Mouse (Mus musculus) forebrain, postnatal 0 days (tissue): ENCODE measurements around the gene Aqp2. TPM values are rescaled to one million over a fixed set of nuclear protein-coding genes. Genes with fewer than 3 reads are reported as not detected.
A peak's percentile ranks its signal among the peaks of the same experiment; 100 is the strongest.

Experiments used
- ATAC-seq: fragments of 200-750 bp; cut with Nextera tagmentation; 2 replicates; pipeline ENCODE4 v1.8.0; 2017; ENCODE audit warnings: mild to moderate bottlenecking, moderate library complexity
- DNase-seq: peaks from one replicate; pipeline ENCODE4 v3.0.0-alpha.2; 2015
- H3K27ac ChIP-seq: fragments of 300-500 bp; sonication (generic); 2 replicates; pipeline ENCODE4 v1.5.1; 2014; ENCODE audit warnings: low read depth, mild to moderate bottlenecking, antibody characterized with exemption, low read length, moderate library complexity, mixed read lengths
- H3K27me3 ChIP-seq: fragments of 300-500 bp; sonication (generic); 2 replicates; pipeline ENCODE4 v1.6.1; 2014; ENCODE audit warnings: mild to moderate bottlenecking, low read length, mixed read lengths; ENCODE audit not compliant: insufficient read depth
- H3K36me3 ChIP-seq: fragments of 300-500 bp; sonication (generic); 2 replicates; pipeline ENCODE4 v1.6.1; 2014; ENCODE audit warnings: mild to moderate bottlenecking, moderate library complexity; ENCODE audit not compliant: insufficient read depth
- H3K4me1 ChIP-seq: fragments of 300-500 bp; sonication (generic); 2 replicates; pipeline ENCODE4 v1.6.1; 2014; ENCODE audit warnings: antibody characterized with exemption; ENCODE audit not compliant: insufficient read depth
- H3K4me2 ChIP-seq: fragments of 300-500 bp; sonication (generic); 2 replicates; pipeline ENCODE4 v1.6.1; 2014; ENCODE audit warnings: low read depth, mild to moderate bottlenecking, moderate library complexity
- H3K4me3 ChIP-seq: fragments of 300-500 bp; sonication (generic); 2 replicates; pipeline ENCODE4 v1.5.1; 2014; ENCODE audit warnings: low read depth, low read length, mixed read lengths
- H3K9ac ChIP-seq: fragments of 300-500 bp; sonication (generic); 2 replicates; pipeline ENCODE4 v1.6.1; 2014; ENCODE audit warnings: mild to moderate bottlenecking
- H3K9me3 ChIP-seq: fragments of 300-500 bp; sonication (generic); 2 replicates; pipeline ENCODE4 v1.6.1; 2016; ENCODE audit warnings: low read length
- CTCF ChIP-seq: sonication (generic); IDR thresholded peaks from 2 replicates; pipeline ENCODE4 v1.5.1; 2016; ENCODE audit warnings: antibody characterized with exemption, control low read depth, low read depth
- WGBS: fragments of 180-500 bp; shearing (Covaris S2); extraction: QIAGEN DNeasy Blood & Tissue Kit; methylation state at CpG from one replicate; pipeline ENCODE4 v1.1.7; 2014; 5-methylcytosine and 5-hydroxymethylcytosine counted together
- polyA plus RNA-seq: library from polyadenylated mRNA; unstranded; fragments of >200 nt; fragmentation: Nextera tagmentation; extraction: Ambion mirVana; gene quantifications from 2 replicates; pipeline ENCODE4 v1.2.1, GENCODE M21; 2015
- total RNA-seq: library from RNA; depleted of rRNA; stranded (reverse); fragments of >200 nt; gene quantifications from 2 replicates; pipeline ENCODE4 v1.2.3, GENCODE M21; 2014

Gene Aqp2
- total and polyA plus RNA-seq, 2 experiments from 2014 or later, result not detected

DNA sequence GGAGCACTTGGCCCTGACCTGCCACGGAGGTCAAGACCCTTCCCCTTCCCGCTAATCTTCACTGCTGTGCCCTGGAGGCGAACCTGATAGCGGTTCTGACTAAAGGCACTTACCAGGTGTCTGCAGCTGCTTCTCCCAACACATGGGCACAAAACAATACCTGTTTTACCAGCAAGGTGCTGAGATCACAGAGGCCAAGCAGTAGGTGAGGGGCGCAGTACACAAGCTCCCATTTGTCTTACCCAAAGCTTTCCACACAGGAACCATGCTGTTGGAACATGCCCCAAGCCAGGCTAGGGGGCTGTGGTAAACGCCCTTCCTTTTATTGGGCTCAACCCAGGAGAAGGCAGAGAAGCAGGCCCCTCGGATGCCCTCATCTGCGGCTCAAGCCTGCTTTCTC, 18.7 kb downstream of the Aqp2 start:
- no peaks in the 10 kb centered on the region for H3K4me1 ChIP-seq
- H3K4me2 ChIP-seq, result no peak overlapping the region
- no peaks in the 10 kb centered on the region for H3K36me3 ChIP-seq
- WGBS, result 62% methylated on average over 8 of the region's 8 CpGs
- no peak for TF ChIP-seq CTCF
- H3K27me3 ChIP-seq, result peaks cover 23% of the 10 kb centered on the region; the same call in 1 of the 2 replicates
- no peak overlapping the region for H3K4me3 ChIP-seq
- H3K27ac ChIP-seq, result no peak overlapping the region
- no peaks in the 10 kb centered on the region for H3K9me3 ChIP-seq
- DNase-seq (no peak), ATAC-seq (no peak)
- no peak overlapping the region for H3K9ac ChIP-seq

- no peaks in the 10 kb centered on the region for H3K36me3 ChIP-seq
- H3K27me3 ChIP-seq, result peaks cover 12% of the 10 kb centered on the region; the same call in 1 of the 2 replicates
- no peak overlapping the region for H3K4me2 ChIP-seq
- no peak for TF ChIP-seq CTCF
- H3K27ac ChIP-seq, result no peak overlapping the region
- no peaks in the 10 kb centered on the region for H3K4me1 ChIP-seq
- ATAC-seq, result peak; percentile 10; the same call in 1 of the 2 replicates
- H3K9me3 ChIP-seq, result no peaks in the 10 kb centered on the region
- DNase-seq, result no peak
- H3K4me3 ChIP-seq, result no peak overlapping the region
- WGBS, result 55% methylated on average over 17 of the region's 17 CpGs
- no peak overlapping the region for H3K9ac ChIP-seq
Measured at GRCm38 (mm10) chr15:99599245-99600070, 20.6 kb downstream of the Aqp2 start.

GRCm38 (mm10) chr15:99600986-99601822, 22.3 kb downstream of the Aqp2 start, which contains the start of gene Aqp6:
TSS of gene Aqp6 (plus strand) at chr15:99601400.
- 57% methylated on average over 22 of the region's 22 CpGs for WGBS
- Histone ChIP-seq H3K27ac (no peak within 1 kb of the TSS), H3K4me2 (no peak within 1 kb of the TSS), H3K27me3 (no peaks in the 10 kb centered on the region; the same call in 1 of the 2 replicates), H3K4me3 (no peak within 1 kb of the TSS), H3K9me3 (no peaks in the 10 kb centered on the region), H3K9ac (no peak within 1 kb of the TSS), H3K36me3 (no peaks in the 10 kb centered on the region), H3K4me1 (peaks cover 12% of the 10 kb centered on the region; the same call in 1 of the 2 replicates)
- DNase-seq (no peak), ATAC-seq (no peak)
- no peak for TF ChIP-seq CTCF

DNA sequence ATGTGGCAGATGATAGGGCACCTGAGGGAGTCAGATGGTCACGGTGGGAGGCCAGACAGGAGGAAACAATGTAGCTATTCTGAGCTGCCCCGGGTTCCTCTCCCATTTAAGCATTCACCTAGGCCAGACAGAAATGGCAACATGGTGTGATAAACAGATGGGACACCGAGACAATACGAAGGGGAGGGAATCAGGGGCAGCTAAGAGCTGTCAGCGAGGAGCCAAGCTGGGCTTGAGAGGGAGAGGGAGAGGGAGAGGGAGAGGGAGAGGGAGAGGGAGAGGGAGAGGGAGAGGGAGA, 22.9 kb downstream of the Aqp2 start:
- no peaks in the 10 kb centered on the region for H3K9me3 ChIP-seq
- ATAC-seq (no peak), DNase-seq (no peak)
- H3K27ac ChIP-seq, result no peak overlapping the region
- H3K4me2 ChIP-seq, result no peak overlapping the region
- WGBS, result 21% methylated on average over 5 of the region's 5 CpGs
- no peak overlapping the region for H3K4me3 ChIP-seq
- no peak for TF ChIP-seq CTCF
- H3K9ac ChIP-seq, result no peak overlapping the region
- no peaks in the 10 kb centered on the region for H3K36me3 ChIP-seq
- H3K4me1 ChIP-seq, result peaks cover 17% of the 10 kb centered on the region
- no peaks in the 10 kb centered on the region; the same call in 1 of the 2 replicates for H3K27me3 ChIP-seq

- no peak overlapping the region for H3K4me3 ChIP-seq
- no peak overlapping the region for H3K4me2 ChIP-seq
- H3K27ac ChIP-seq, result no peak overlapping the region
- ATAC-seq, result no peak
- no peak overlapping the region for H3K9ac ChIP-seq
- TF ChIP-seq CTCF, result no peak
- no peaks in the 10 kb centered on the region for H3K9me3 ChIP-seq
- H3K4me1 ChIP-seq, result peaks cover 17% of the 10 kb centered on the region
- no peak for DNase-seq
- WGBS, result 67% methylated on average over 17 of the region's 17 CpGs
- H3K36me3 ChIP-seq, result no peaks in the 10 kb centered on the region
- H3K27me3 ChIP-seq, result no peaks in the 10 kb centered on the region; the same call in 1 of the 2 replicates
Measured at GRCm38 (mm10) chr15:99602206-99602820, 23.5 kb downstream of the Aqp2 start.

- Histone ChIP-seq H3K4me1 (peaks cover 17% of the 10 kb centered on the region), H3K4me2 (no peak overlapping the region), H3K27ac (no peak overlapping the region), H3K9me3 (no peaks in the 10 kb centered on the region), H3K27me3 (no peaks in the 10 kb centered on the region), H3K36me3 (no peaks in the 10 kb centered on the region), H3K9ac (no peak overlapping the region), H3K4me3 (no peak overlapping the region)
- no peak for TF ChIP-seq CTCF
- ATAC-seq (no peak), DNase-seq (no peak)
- 80% methylated on average over 7 of the region's 7 CpGs for WGBS
Measured at GRCm38 (mm10) chr15:99603216-99603615, 24.4 kb downstream of the Aqp2 start.

GRCm38 (mm10) chr15:99605595-99605994, 26.7 kb downstream of the Aqp2 start:
- Histone ChIP-seq H3K27ac (no peak overlapping the region), H3K9me3 (no peaks in the 10 kb centered on the region), H3K9ac (no peak overlapping the region), H3K4me1 (peaks cover 17% of the 10 kb centered on the region), H3K4me3 (no peak overlapping the region), H3K27me3 (no peaks in the 10 kb centered on the region), H3K4me2 (no peak overlapping the region), H3K36me3 (no peaks in the 10 kb centered on the region)
- 66% methylated on average over 3 of the region's 3 CpGs for WGBS
- TF ChIP-seq CTCF, result no peak
- peak; percentile 78 for ATAC-seq
- DNase-seq, result peak; percentile 60
